Mouse (Mus musculus): ENCODE data around the gene Chmp2b. TPM values are rescaled to one million over a fixed set of nuclear protein-coding genes. Genes with fewer than 3 reads are reported as not detected.
A peak's percentile ranks its signal among the peaks of the same experiment; 100 is the strongest.

The Chmp2b gene
- polyA plus RNA-seq, 1 experiment, result 25.4 TPM

GRCm38 (mm10) chr16:65577298-65578029, 14.9 kb upstream of the Chmp2b start:
- Histone ChIP-seq H3ac (ENCODE audit: control insufficient read depth, insufficient read length) (no peak overlapping the region), H3K79me2 (ENCODE audit: control insufficient read depth, insufficient read depth) (no peaks in the 10 kb centered on the region), H3K4me2 (ENCODE audit: low read depth) (no peak overlapping the region), H3K27me3 (ENCODE audit: control insufficient read depth, insufficient read depth, insufficient read length) (no peaks in the 10 kb centered on the region), H3K36me3 (ENCODE audit: control insufficient read depth, insufficient read depth) (no peaks in the 10 kb centered on the region), H3K4me3 (no peak overlapping the region)
- TF ChIP-seq MYOD1 (IDR thresholded peaks at IDR 0.05; ENCODE audit: control insufficient read depth in 1 of 3, insufficient read length in 2 of 3, low read depth in 2 of 3) (no peak), TCF12 (IDR thresholded peaks at IDR 0.05; ENCODE audit: insufficient read depth, poor library complexity, severe bottlenecking) (no peak), POLR2A (IDR thresholded peaks at IDR 0.05; ENCODE audit: insufficient read length, low read depth) (no peak), TCF3 (IDR thresholded peaks at IDR 0.05; ENCODE audit: insufficient read length, low read depth) (no peak), MYOG (IDR thresholded peaks at IDR 0.05; ENCODE audit: control insufficient read depth in 1 of 3, insufficient read depth in 1 of 3, insufficient read length in 2 of 3, low read depth in 2 of 3) (no peak)

GRCm38 (mm10) chr16:65568853-65569252, 6.3 kb upstream of the Chmp2b start:
- Histone ChIP-seq H3K4me2 (ENCODE audit: low read depth) (peak overlapping the region; percentile 10), H3K79me2 (ENCODE audit: control insufficient read depth, insufficient read depth) (no peaks in the 10 kb centered on the region), H3K36me3 (ENCODE audit: control insufficient read depth, insufficient read depth) (no peaks in the 10 kb centered on the region), H3K27me3 (ENCODE audit: control insufficient read depth, insufficient read depth, insufficient read length) (no peaks in the 10 kb centered on the region), H3ac (ENCODE audit: control insufficient read depth, insufficient read length) (no peak overlapping the region), H3K4me3 (no peak overlapping the region)
- no peak for TF ChIP-seq TCF12 (IDR thresholded peaks at IDR 0.05; ENCODE audit: insufficient read depth, poor library complexity, severe bottlenecking)
- no peak for TF ChIP-seq USF1 (IDR thresholded peaks at IDR 0.05; ENCODE audit: low read depth)
- no peak for TF ChIP-seq MYOG (IDR thresholded peaks at IDR 0.05; ENCODE audit: control insufficient read depth in 1 of 3, insufficient read depth in 1 of 3, insufficient read length in 2 of 3, low read depth in 2 of 3)
- no peak for TF ChIP-seq E2F4 (IDR thresholded peaks at IDR 0.05; ENCODE audit: insufficient read depth)
- no peak for TF ChIP-seq TCF3 (IDR thresholded peaks at IDR 0.05; ENCODE audit: insufficient read length, low read depth)
- TF ChIP-seq CEBPB (IDR thresholded peaks at IDR 0.05; ENCODE audit: insufficient read depth, poor library complexity, severe bottlenecking), result no peak
- TF ChIP-seq POLR2AphosphoS2 (IDR thresholded peaks at IDR 0.05; ENCODE audit: insufficient read length, low read depth), result no peak
- no peak for TF ChIP-seq MYOD1 (IDR thresholded peaks at IDR 0.05; ENCODE audit: control insufficient read depth in 1 of 3, insufficient read length in 2 of 3, low read depth in 2 of 3)

- Histone ChIP-seq H3K4me2 (ENCODE audit: low read depth) (no peak overlapping the region), H3K27me3 (ENCODE audit: control insufficient read depth, insufficient read depth, insufficient read length) (no peaks in the 10 kb centered on the region), H3K36me3 (ENCODE audit: control insufficient read depth, insufficient read depth) (no peaks in the 10 kb centered on the region), H3K4me3 (no peak overlapping the region), H3K79me2 (ENCODE audit: control insufficient read depth, insufficient read depth) (peaks cover 21% of the 10 kb centered on the region), H3ac (ENCODE audit: control insufficient read depth, insufficient read length) (no peak overlapping the region)
- TF ChIP-seq SRF (IDR thresholded peaks at IDR 0.05; ENCODE audit: control insufficient read depth, insufficient read length, low read depth), result no peak
- no peak for TF ChIP-seq USF1 (IDR thresholded peaks at IDR 0.05; ENCODE audit: low read depth)
- TF ChIP-seq POLR2A (IDR thresholded peaks at IDR 0.05; ENCODE audit: insufficient read length, low read depth), result no peak
- no peak for TF ChIP-seq CEBPB (IDR thresholded peaks at IDR 0.05; ENCODE audit: insufficient read depth, poor library complexity, severe bottlenecking)
- no peak for TF ChIP-seq MYOD1 (IDR thresholded peaks at IDR 0.05; ENCODE audit: control insufficient read depth in 1 of 3, insufficient read length in 2 of 3, low read depth in 2 of 3)
These were observed 2.4 kb upstream of the Chmp2b start for GRCm38 (mm10) chr16:65564951-65565350.

- Histone ChIP-seq H3K79me2 (ENCODE audit: control insufficient read depth, insufficient read depth) (peaks cover 28% of the 10 kb centered on the region), H3K27me3 (ENCODE audit: control insufficient read depth, insufficient read depth, insufficient read length) (no peaks in the 10 kb centered on the region)
These were observed 1.8 kb upstream of the Chmp2b start for GRCm38 (mm10) chr16:65564306-65564705.

GRCm38 (mm10) chr16:65562864-65563206, 309 bp upstream of the Chmp2b start:
- Histone ChIP-seq H3ac (ENCODE audit: control insufficient read depth, insufficient read length) (peak overlapping the region; percentile 15), H3K79me2 (ENCODE audit: control insufficient read depth, insufficient read depth) (peaks cover 41% of the 10 kb centered on the region), H3K4me2 (ENCODE audit: low read depth) (peak overlapping the region; percentile 76), H3K4me3 (peak overlapping the region; percentile 72), H3K36me3 (ENCODE audit: control insufficient read depth, insufficient read depth) (no peaks in the 10 kb centered on the region), H3K27me3 (ENCODE audit: control insufficient read depth, insufficient read depth, insufficient read length) (no peaks in the 10 kb centered on the region)
- TF ChIP-seq POLR2A (IDR thresholded peaks at IDR 0.05; ENCODE audit: insufficient read length, low read depth) (peak; percentile 39), MYOG (IDR thresholded peaks at IDR 0.05; ENCODE audit: control insufficient read depth in 1 of 3, insufficient read depth in 1 of 3, insufficient read length in 2 of 3, low read depth in 2 of 3) (no peak), POLR2AphosphoS2 (IDR thresholded peaks at IDR 0.05; ENCODE audit: insufficient read length, low read depth) (no peak)

More at GRCm38 (mm10) chr16:65564306-65564705, 1.8 kb upstream of the Chmp2b start:
- H3ac ChIP-seq (ENCODE audit: control insufficient read depth, insufficient read length), result no peak overlapping the region
- no peak overlapping the region for H3K4me3 ChIP-seq
- no peak overlapping the region for H3K4me2 ChIP-seq (ENCODE audit: low read depth)
- no peaks in the 10 kb centered on the region for H3K36me3 ChIP-seq (ENCODE audit: control insufficient read depth, insufficient read depth)
- TF ChIP-seq POLR2A (IDR thresholded peaks at IDR 0.05; ENCODE audit: insufficient read length, low read depth) (no peak), SRF (IDR thresholded peaks at IDR 0.05; ENCODE audit: control insufficient read depth, insufficient read length, low read depth) (no peak), MYOG (IDR thresholded peaks at IDR 0.05; ENCODE audit: control insufficient read depth in 1 of 3, insufficient read depth in 1 of 3, insufficient read length in 2 of 3, low read depth in 2 of 3) (no peak), MYOD1 (IDR thresholded peaks at IDR 0.05; ENCODE audit: control insufficient read depth in 1 of 3, insufficient read length in 2 of 3, low read depth in 2 of 3) (no peak), CEBPB (IDR thresholded peaks at IDR 0.05; ENCODE audit: insufficient read depth, poor library complexity, severe bottlenecking) (no peak), E2F4 (IDR thresholded peaks at IDR 0.05; ENCODE audit: insufficient read depth) (no peak), POLR2AphosphoS2 (IDR thresholded peaks at IDR 0.05; ENCODE audit: insufficient read length, low read depth) (no peak), TCF12 (IDR thresholded peaks at IDR 0.05; ENCODE audit: insufficient read depth, poor library complexity, severe bottlenecking) (no peak), TCF3 (IDR thresholded peaks at IDR 0.05; ENCODE audit: insufficient read length, low read depth) (no peak), REST (IDR thresholded peaks at IDR 0.05; ENCODE audit: insufficient read depth, insufficient read length) (no peak), MAX (IDR thresholded peaks at IDR 0.05; ENCODE audit: low read depth) (no peak), USF1 (IDR thresholded peaks at IDR 0.05; ENCODE audit: low read depth) (no peak)
